Mouse (Mus musculus) heart, embryonic 10.5 days (tissue): Measurements from ENCODE around the gene Hspb8. TPM values are rescaled to one million over a fixed set of nuclear protein-coding genes. Genes with fewer than 3 reads are reported as not detected.
A peak's percentile ranks its signal among the peaks of the same experiment; 100 is the strongest.
"Not testable (repeated sequence)": the region's sequence is repeated elsewhere in the genome, so short reads cannot be mapped to it uniquely, and the experiment has no call there.

Experiments
- DNase-seq: peaks from one replicate; pipeline ENCODE4 v3.0.0-alpha.2; 2017; ENCODE audit warnings: low spot score
- H3K27ac ChIP-seq: fragments of 300-500 bp; sonication (generic); 2 replicates; pipeline ENCODE4 v1.5.1; 2016; ENCODE audit warnings: mild to moderate bottlenecking
- H3K27me3 ChIP-seq: fragments of 300-500 bp; sonication (generic); 2 replicates; pipeline ENCODE4 v1.6.1; 2016; ENCODE audit warnings: mild to moderate bottlenecking; ENCODE audit not compliant: poor library complexity, insufficient read depth, severe bottlenecking
- H3K36me3 ChIP-seq: fragments of 300-500 bp; sonication (generic); 2 replicates; pipeline ENCODE4 v1.6.1; 2016; ENCODE audit warnings: mild to moderate bottlenecking, moderate library complexity
- H3K4me1 ChIP-seq: fragments of 300-500 bp; sonication (generic); 2 replicates; pipeline ENCODE4 v1.6.1; 2016; ENCODE audit warnings: mild to moderate bottlenecking
- H3K4me3 ChIP-seq: fragments of 300-500 bp; sonication (generic); 2 replicates; pipeline ENCODE4 v1.5.1; 2016; ENCODE audit warnings: mild to moderate bottlenecking, moderate library complexity
- H3K9me3 ChIP-seq: fragments of 300-500 bp; sonication (generic); 2 replicates; pipeline ENCODE4 v1.6.1; 2016; ENCODE audit warnings: mild to moderate bottlenecking, moderate library complexity
- WGBS: fragments of 180-500 bp; shearing (Covaris S2); methylation state at CpG from one replicate; pipeline ENCODE4 v1.1.7; 2016; 5-methylcytosine and 5-hydroxymethylcytosine counted together
- polyA plus RNA-seq: library from polyadenylated mRNA; unstranded; fragments of >200 nt; fragmentation: Nextera tagmentation; extraction: Ambion mirVana; gene quantifications from 2 replicates; pipeline ENCODE4 v1.2.1, GENCODE M21; 2016

Gene Hspb8
- polyA plus RNA-seq, 1 experiment from 2014 or later: 26.9 TPM

- H3K27me3 ChIP-seq: no peaks in the 10 kb centered on the region
- 80% methylated on average over 2 of the region's 2 CpGs for WGBS
- peaks cover 9% of the 10 kb centered on the region for H3K36me3 ChIP-seq
- DNase-seq: no peak
- no peak overlapping the region for H3K4me3 ChIP-seq
- no peak overlapping the region for H3K27ac ChIP-seq
- H3K4me1 ChIP-seq: peaks cover 14% of the 10 kb centered on the region; the same call in 1 of the 2 replicates
- no peaks in the 10 kb centered on the region for H3K9me3 ChIP-seq
Observed at GRCm38 (mm10) chr5:116404063-116404462, 18.6 kb downstream of the Hspb8 start.

DNA sequence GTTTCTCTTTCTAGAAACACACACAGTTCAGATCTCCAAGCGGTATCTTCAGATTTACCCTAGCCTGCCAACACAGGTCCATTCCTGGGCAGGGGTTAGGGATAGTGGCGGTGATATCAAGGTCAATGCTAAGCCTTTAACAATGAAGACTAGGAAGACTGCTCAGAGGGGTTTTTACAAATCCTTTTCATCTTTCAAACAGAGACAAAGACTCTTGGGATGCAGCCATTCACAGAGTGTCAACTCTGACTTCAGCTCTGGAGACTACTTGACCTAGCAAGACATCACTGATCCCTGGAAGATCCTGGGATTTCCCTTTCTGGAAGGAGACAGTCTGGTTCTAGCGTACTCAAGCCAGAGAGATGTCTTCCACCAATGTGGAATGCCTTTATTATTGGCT, 21.9 kb downstream of the Hspb8 start:
- WGBS: 89% methylated on average over 3 of the region's 3 CpGs
- H3K4me1 ChIP-seq: peaks cover 19% of the 10 kb centered on the region; the same call in 1 of the 2 replicates
- DNase-seq: no peak

GRCm38 (mm10) chr5:116400042-116400730, 22.5 kb downstream of the Hspb8 start:
- 72% methylated on average over 8 of the region's 8 CpGs for WGBS
- H3K9me3 ChIP-seq: no peaks in the 10 kb centered on the region
- DNase-seq: no peak

More for the DNA sequence above, 21.9 kb downstream of the Hspb8 start:
- no peak overlapping the region for H3K27ac ChIP-seq
- no peaks in the 10 kb centered on the region for H3K9me3 ChIP-seq
- H3K27me3 ChIP-seq: no peaks in the 10 kb centered on the region
- no peaks in the 10 kb centered on the region for H3K36me3 ChIP-seq
- H3K4me3 ChIP-seq: no peak overlapping the region

GRCm38 (mm10) chr5:116396104-116396503, 26.6 kb downstream of the Hspb8 start:
- H3K9me3 ChIP-seq: no peaks in the 10 kb centered on the region
- no peaks in the 10 kb centered on the region for H3K36me3 ChIP-seq
- H3K27me3 ChIP-seq: no peaks in the 10 kb centered on the region
- H3K27ac ChIP-seq: no peak overlapping the region
- H3K4me1 ChIP-seq: peaks cover 29% of the 10 kb centered on the region
- no peak overlapping the region for H3K4me3 ChIP-seq
- WGBS: 69% methylated on average over 5 of the region's 5 CpGs
- no peak for DNase-seq

More at GRCm38 (mm10) chr5:116400042-116400730, 22.5 kb downstream of the Hspb8 start:
- H3K27me3 ChIP-seq: no peaks in the 10 kb centered on the region
- H3K4me1 ChIP-seq: peaks cover 25% of the 10 kb centered on the region; the same call in 1 of the 2 replicates
- no peak overlapping the region for H3K27ac ChIP-seq
- H3K36me3 ChIP-seq: no peaks in the 10 kb centered on the region
- H3K4me3 ChIP-seq: no peak overlapping the region

DNA sequence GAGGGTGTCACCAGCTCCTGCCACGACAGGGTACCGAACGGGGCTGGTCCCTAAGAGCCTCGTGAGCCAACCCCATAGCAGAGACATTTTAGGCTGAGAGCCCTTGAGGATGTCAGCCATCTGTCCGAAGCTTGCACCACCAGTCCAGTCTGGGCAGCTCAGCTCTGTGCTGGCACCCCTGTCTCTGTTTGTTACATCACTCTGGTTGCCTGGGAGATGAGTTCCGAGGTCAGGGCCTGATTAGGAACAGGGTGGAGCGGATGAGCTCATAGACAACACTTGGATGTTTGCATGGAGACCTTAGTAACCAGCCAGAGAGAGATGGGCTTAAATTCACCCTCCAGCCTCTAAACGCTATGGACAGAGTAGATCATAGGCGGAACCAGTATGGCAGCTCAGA, 30.1 kb downstream of the Hspb8 start:
- Histone ChIP-seq H3K27ac (no peak overlapping the region), H3K4me1 (peaks cover 30% of the 10 kb centered on the region), H3K4me3 (no peak overlapping the region), H3K36me3 (no peaks in the 10 kb centered on the region), H3K9me3 (no peaks in the 10 kb centered on the region), H3K27me3 (no peaks in the 10 kb centered on the region)
- WGBS: 58% methylated on average over 9 of the region's 9 CpGs
- DNase-seq: peak; percentile 82

DNA sequence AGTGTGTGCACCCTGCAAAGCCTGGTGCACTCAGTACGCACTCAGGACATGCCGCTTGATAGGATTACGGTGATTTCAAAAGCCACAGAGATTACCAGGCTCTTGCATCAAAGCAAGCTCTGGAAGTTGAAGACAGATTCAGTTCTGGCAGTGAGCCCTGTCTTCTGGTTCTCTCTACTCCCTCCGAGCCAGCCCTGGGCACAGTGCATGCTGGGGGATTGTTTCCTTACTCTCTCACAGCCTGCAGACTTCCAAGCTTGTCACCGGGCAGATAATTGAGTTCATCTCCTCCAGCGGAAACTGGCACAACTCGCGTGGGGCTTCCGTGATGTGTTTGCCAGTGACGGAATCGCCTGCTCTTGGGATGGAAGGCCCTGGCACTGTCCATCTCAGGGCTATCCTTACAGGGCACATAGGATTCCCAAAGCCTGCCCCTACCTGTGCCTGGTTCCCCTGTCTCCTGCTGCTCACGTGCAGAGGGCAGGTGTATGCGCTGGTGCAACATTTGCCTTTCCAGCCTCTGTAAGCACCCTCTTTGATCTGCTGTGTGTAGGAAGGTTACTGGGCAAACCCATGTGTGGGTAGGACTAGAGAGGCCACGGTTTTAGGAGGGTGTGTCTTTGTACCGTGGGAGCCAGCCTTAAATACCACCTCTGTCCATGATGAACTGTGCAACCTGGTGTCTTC, 32.7 kb downstream of the Hspb8 start:
- no peaks in the 10 kb centered on the region for H3K27me3 ChIP-seq
- DNase-seq: no peak
- H3K27ac ChIP-seq: no peak overlapping the region
- H3K4me1 ChIP-seq: peaks cover 10% of the 10 kb centered on the region
- H3K36me3 ChIP-seq: no peaks in the 10 kb centered on the region
- H3K9me3 ChIP-seq: no peaks in the 10 kb centered on the region
- H3K4me3 ChIP-seq: no peak overlapping the region
- WGBS: 59% methylated on average over 15 of the region's 15 CpGs

DNA sequence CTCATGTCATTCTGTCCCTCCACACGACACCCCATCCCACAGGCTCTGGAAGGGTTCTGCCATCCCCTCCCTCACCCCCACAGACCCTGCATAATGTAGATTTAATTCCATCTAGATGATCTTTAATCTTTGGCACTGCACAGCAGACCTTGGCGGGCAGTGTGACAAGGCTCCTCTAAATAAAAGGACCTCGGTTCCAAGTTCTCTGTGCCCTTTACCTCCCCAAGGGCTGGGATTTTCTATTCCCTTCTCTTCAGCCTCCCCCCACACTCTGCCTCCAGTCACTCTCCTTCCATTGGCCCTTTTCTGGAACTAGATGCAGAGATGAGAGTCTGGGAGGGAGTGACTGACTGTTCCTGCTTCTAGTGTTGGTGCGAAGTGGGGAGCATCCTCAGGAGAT, 33.3 kb downstream of the Hspb8 start:
- Histone ChIP-seq H3K4me3 (no peak overlapping the region), H3K36me3 (no peaks in the 10 kb centered on the region), H3K9me3 (no peaks in the 10 kb centered on the region), H3K4me1 (peaks cover 8% of the 10 kb centered on the region), H3K27me3 (no peaks in the 10 kb centered on the region), H3K27ac (no peak overlapping the region)
- no peak for DNase-seq
- WGBS: 71% methylated on average over 4 of the region's 4 CpGs

DNA sequence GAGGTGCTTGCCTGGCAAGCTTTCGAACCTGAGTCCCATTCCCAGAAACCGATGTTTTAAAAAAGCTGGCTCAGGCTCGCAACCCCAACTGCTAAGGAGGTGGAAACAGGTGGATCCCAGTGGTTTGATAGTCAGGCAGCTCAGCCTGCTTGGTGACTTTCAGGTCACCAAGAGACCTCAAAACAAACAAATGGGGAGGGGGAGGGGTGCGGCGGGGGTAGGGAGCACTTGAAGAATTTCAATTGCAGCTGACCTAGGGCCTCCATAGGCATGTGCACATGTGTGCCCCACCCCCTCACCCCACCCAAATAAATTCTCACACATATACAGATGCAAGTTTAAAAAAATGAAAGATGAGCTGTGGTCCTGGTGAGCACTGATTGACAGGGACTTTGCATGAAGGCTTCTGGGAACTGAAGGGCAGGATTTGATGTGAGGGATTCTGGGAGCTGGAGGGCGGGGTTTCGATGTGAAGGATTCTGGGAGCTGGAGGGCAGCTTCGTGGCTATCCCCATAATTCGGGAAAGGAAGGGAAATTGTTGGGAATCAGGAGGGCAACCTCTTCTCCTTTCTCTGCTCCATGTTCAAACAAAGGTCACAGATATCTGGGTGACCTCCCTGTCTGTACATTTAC, 35.2 kb downstream of the Hspb8 start:
- WGBS: 64% methylated on average over 9 of the region's 9 CpGs
- no peak overlapping the region for H3K27ac ChIP-seq
- no peaks in the 10 kb centered on the region for H3K27me3 ChIP-seq
- peaks cover 8% of the 10 kb centered on the region for H3K4me1 ChIP-seq
- DNase-seq: no peak
- H3K36me3 ChIP-seq: no peaks in the 10 kb centered on the region
- no peak overlapping the region for H3K4me3 ChIP-seq
- no peaks in the 10 kb centered on the region for H3K9me3 ChIP-seq

DNA sequence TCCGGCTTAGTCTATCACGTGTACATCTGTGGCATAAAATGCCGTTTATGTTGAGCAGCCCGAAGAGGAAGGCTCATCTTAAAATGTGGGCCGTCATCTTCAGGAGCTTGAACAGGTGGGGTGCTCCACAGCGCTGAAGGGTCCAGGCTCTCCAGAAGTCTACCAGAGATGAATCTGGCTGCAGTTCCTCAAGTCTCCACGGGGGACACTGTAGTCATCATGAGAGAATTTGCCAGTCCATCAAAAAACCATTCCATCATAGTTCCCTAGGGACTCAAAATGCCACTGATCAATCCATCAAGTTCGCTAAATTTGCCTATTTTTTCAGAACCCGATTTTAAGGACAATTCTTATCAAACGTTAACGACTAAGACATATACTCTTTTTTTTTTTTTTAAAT, 36.6 kb downstream of the Hspb8 start:
- H3K4me1 ChIP-seq: peaks cover 12% of the 10 kb centered on the region
- H3K27me3 ChIP-seq: no peaks in the 10 kb centered on the region
- no peak for DNase-seq

GRCm38 (mm10) chr5:116382646-116383045, 40.0 kb downstream of the Hspb8 start:
- not testable (repeated sequence) for H3K36me3 ChIP-seq, H3K27ac ChIP-seq, H3K4me1 ChIP-seq, DNase-seq, H3K27me3 ChIP-seq, H3K9me3 ChIP-seq, H3K4me3 ChIP-seq
- 86% methylated on average over 7 of the region's 7 CpGs for WGBS

More for the DNA sequence above, 36.6 kb downstream of the Hspb8 start:
- Histone ChIP-seq H3K36me3 (no peaks in the 10 kb centered on the region), H3K4me3 (no peak overlapping the region), H3K9me3 (no peaks in the 10 kb centered on the region), H3K27ac (no peak overlapping the region)
- 37% methylated on average over 11 of the region's 11 CpGs for WGBS

DNA sequence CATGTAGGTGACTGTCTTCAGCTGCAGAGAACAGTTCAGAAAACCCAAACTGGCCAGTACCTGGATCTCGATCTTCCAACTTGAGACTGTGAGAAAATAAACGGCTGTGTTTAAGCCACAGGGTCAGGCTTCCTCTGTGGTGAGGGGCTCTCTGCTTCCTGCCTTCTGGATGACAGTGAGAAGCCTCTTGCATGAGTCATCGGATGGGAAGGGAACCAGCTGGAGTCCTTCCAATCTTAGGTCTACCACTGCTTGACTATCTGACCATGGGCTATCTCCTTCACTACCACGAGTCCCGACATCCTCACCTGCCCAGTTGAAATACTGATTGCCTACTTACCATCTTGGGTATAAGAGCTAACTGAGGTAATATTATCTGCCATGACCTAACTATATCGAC, 40.9 kb downstream of the Hspb8 start:
- H3K27ac ChIP-seq: no peak overlapping the region
- H3K36me3 ChIP-seq: no peaks in the 10 kb centered on the region
- H3K27me3 ChIP-seq: peaks cover 4% of the 10 kb centered on the region; the same call in 1 of the 2 replicates
- no peak overlapping the region for H3K4me3 ChIP-seq
- H3K9me3 ChIP-seq: no peaks in the 10 kb centered on the region
- H3K4me1 ChIP-seq: peaks cover 5% of the 10 kb centered on the region; the same call in 1 of the 2 replicates
- 66% methylated on average over 6 of the region's 6 CpGs for WGBS
- DNase-seq: no peak

- Histone ChIP-seq H3K36me3 (no peaks in the 10 kb centered on the region), H3K4me3 (no peak overlapping the region), H3K9me3 (no peaks in the 10 kb centered on the region), H3K4me1 (peaks cover 5% of the 10 kb centered on the region; the same call in 1 of the 2 replicates), H3K27ac (no peak overlapping the region), H3K27me3 (peaks cover 4% of the 10 kb centered on the region; the same call in 1 of the 2 replicates)
- no peak for DNase-seq
- WGBS: 75% methylated on average over 15 of the region's 15 CpGs
Observed at GRCm38 (mm10) chr5:116381217-116381616, 41.4 kb downstream of the Hspb8 start.

GRCm38 (mm10) chr5:116380384-116380783, 42.3 kb downstream of the Hspb8 start:
- Histone ChIP-seq H3K9me3 (no peaks in the 10 kb centered on the region), H3K27ac (no peak overlapping the region), H3K4me3 (no peak overlapping the region), H3K36me3 (no peaks in the 10 kb centered on the region), H3K27me3 (peaks cover 4% of the 10 kb centered on the region; the same call in 1 of the 2 replicates), H3K4me1 (peaks cover 5% of the 10 kb centered on the region; the same call in 1 of the 2 replicates)
- 80% methylated on average over 7 of the region's 7 CpGs for WGBS
- DNase-seq: no peak
